Mouse (Mus musculus) WW6 (cell line): ENCODE results near the gene Fcho2.

Source experiments
- DNase-seq: peaks from one replicate; pipeline ENCODE4 v3.0.0-alpha.2; 2013; ENCODE audit warnings: low read depth, low spot score

Fcho2 gene

DNA sequence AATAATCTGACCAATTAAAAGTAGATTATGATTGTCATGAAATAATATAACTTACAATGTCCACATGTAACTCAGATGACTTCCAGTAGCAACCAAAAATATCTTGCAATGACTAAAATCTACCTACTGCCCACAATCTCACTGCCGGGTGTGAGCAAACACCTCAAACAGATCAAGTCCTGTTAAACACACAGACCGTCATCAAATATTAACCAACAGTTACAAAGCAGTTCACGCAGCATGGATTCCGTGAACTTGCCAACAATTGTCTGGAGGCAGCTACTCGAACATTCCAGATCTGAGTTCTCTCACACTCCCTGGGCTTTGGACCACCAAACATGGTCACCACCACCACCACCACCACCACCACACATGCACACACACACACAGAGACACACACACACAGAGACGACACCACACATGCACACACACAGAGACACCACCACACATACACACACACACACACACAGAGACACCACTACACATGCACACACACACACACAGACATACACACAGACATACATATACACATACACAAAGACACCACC, 99.7 kb downstream of the Fcho2 start:
- no peak for DNase-seq

DNA sequence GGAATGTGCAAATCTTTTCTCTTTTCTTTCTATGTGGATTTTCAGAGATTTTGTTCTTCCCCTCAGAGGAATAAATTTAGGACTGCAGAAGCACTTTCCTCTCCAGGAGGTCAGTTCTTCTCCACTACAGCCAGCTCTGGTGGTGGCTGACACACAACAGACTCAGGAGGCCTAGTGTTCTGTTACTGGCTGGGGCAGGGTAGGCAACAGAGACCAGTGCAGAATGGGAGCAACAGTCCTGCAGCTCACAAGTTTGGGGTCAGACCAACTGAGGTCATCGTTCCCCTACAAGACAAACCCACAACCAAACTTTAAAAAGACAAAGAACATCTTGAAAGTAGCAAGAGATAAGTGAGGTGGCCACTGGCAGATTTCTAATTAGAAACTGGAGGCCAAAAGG, 104.6 kb downstream of the Fcho2 start:
- DNase-seq, result no peak

DNA sequence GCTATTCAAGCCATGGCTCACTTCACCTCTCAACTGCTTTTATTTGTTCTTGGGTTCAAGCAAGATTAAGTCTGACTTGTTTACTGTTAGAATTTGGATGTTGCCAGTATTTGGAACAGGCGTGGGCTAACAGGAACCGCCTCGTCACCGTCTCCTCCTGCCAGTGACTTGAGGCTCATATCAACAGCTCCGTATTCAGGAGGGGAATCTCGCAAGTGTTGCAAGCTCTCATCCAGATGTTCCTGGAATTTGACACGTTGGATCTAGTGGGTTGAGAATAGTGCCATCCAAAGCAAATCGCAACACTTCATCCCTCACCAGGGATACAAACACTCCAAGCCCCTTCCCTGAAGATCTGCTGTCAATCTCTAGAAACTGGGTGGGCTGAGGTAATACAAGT, 105.0 kb downstream of the Fcho2 start:
- no peak for DNase-seq

DNA sequence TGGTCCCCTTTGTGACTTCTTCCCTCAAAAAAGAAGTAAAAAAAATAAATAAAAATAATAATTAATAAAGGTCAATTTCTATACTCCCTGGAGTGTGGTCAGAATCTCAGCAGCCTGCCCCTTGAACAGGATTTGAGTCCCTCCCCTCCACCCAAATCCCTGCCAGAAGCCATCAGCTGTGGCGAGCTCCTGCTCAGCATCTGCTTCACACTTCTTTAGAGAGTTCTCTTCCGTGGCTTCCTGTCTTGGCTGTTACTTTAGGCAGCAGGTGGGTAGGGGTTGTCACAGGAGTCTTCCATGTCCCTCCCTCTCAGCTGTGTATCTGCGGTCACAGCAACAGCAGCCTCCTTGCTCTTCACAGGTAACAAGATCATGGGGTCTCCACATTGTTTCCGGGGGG, 109.7 kb downstream of the Fcho2 start:
- DNase-seq, result no peak

DNA sequence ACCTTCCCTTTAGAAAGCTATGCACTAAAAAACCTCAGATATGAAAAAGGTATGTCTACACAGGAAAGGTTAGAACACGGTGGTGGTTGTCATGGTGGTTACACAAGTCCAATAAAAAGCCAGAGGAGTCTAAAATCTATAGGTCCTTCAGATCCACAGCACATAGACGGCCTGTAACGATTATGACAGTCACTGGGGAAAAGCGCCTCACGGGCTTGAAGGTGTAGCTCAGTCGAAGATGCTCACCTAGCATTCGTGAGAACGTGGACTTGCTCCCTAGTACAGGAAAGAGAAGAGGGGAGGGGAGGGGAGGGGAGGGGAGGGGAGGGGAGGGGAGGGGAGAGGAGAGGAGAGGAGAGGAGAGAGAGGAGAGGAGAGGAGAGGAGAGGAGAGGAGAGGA, 111.5 kb downstream of the Fcho2 start:
- no peak for DNase-seq

DNA sequence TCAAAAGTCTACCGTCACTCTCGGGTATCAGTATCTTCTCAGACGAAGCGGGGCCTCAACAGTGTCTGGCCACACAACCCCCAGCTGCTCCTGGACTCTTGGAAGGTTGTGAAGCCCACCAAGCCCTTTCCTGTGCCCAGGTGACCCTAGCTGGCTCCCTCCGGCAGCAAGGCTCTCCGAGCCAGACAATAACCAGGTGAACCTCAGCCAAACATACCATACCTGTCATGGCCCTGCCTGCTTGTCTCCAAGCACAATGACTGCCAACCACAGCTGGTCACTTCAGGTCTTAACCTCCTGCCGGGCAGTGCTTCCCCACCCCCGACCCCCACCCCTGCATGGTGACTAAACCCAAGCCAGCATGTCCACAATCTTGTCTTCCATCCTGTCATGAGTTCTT, 112.9 kb downstream of the Fcho2 start:
- no peak for DNase-seq

DNA sequence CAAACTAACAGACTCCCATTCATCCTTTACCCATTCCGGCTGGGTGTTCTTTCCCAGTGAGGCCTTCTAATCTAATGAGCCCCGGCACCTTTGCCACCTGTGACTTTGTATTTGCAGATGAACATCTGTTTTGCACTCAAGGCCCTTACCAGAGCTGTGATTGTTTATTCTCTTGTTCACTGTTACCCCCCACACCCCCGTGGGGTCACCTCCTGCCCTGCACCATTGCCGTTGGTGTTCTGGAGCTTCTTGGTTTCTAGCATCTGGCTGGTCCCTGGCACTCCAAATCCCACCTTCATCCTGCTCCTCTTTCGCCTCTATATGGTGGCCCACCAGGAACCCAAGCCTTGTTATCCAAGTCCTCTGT, 114.0 kb downstream of the Fcho2 start:
- no peak for DNase-seq

DNA sequence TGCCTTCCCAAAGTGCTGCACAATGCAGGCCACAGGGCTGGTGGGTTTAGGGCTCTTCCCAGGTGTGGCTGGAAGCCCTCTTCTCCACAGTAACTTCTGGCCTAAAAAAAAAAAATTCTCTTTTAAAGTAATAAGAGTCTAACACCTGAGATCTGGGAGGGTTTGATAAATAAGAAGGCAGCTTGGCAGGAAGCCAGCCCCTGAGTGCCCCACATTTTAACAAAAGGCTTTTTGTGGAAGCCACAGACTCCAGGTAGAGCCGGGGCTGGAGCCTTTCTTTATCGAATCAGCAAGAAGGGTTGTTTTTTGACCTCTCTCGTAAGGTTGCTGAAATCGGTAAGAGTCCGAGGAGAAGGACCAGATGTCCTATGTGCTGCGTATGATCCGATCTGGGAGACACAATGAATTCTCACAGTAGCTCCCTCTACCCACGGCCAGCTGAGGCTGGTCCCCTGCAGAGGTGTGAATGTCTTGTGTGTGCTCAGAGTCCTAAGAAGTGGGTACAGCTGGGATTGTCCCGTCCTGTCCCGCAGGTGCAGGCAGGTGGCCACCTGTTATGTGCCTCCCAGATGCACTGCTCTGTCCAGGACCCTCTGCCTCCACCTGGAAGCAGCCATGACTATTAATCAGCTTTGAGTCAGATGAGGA, 114.5 kb downstream of the Fcho2 start:
- no peak for DNase-seq

DNA sequence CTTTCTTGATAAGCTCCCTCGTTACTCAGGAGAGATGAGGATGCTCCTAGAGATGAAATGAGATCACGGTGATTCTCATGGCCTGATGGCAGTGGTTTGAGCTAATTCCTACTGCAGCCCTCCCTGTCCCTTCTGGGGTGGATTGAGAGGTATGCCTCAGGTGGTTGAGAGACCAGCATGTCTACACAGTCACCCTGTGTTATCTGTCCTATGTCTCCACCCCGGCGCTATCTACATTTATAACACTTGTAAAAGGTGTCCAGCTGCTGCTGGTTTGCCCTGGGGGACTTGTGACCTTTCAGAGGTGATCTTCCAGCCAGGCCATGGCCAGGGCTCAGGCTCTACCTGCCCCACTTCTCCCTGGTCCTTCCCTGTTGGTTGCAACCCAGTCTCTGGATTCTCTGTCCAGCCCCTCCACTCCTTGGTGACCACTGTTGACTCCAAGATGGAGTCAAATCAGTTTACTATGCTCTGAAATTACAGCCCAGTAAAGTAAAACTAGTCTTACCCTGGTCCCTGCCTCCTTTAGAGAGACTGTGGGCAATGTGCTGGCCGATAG, 115.2 kb downstream of the Fcho2 start:
- DNase-seq, result no peak

DNA sequence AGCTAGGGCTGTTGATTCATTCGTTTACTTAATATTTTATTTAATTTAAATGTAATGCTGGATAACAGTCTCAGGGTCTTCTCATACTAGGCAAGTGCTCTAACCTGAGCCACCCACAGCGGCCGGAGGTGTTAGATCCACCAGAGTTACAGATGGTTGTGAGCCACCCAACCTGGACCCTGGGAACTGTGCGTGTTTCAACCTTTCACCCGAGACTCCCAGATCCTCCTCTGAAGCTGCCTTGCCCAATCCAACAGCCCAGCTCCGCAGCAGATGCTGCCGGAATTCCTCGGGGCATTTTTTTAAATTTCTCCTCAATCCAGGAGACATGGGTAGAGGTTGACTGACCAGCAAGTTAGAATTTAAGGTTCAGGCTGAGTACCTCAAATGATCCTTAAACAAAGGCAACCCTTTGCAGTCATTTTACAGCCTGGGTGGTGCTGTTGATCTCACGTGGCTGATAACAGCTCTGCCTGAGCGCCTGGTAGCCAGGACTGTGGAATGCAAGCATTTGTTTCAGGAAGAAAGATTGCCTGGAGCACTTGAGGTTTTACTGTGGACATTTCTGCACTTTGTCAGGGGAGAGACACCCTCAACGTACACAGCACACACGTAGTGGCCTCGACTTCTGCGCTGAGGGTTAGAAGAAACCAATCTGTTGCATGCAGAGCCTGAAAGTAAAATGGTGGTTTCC, 116.1 kb downstream of the Fcho2 start:
- DNase-seq, result no peak

DNA sequence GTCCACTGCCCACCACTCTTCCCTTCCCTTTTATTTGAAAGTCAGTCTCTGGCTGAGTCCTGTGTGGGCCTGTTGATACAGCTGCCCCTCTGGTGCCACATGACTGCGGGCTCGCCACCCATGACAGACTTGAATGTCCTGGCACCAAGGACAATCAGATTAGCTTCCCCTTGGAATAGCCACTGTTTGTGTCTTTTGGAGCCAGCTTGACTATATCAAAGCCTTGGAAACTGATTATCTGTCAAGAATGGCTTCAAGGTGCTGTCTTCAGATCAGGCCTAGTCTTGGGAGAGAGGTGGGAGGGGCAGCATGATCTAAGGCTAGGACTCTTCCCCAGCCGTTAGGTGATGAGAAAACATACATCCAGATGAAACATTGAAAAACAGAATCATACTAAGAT, 118.5 kb downstream of the Fcho2 start:
- no peak for DNase-seq

DNA sequence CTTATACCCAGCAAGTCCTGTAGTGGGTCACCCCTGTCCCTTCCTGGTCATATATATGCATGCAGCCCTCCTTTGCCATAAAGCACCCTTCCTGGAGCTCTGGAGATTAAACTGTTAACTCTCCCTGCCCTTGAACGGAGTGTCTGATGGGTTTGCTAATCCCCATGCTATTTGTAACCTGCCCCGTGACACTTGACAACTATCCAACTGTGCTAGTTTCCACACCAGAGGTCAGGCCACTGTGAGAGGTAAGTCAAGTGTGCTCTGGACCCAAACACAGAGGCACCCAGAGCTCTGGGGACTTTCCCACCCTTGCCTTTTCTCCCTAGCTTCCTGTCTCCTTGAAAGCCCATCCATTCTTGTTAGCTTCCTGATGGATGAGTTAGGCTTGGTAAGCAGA, 119.7 kb downstream of the Fcho2 start:
- no peak for DNase-seq

DNA sequence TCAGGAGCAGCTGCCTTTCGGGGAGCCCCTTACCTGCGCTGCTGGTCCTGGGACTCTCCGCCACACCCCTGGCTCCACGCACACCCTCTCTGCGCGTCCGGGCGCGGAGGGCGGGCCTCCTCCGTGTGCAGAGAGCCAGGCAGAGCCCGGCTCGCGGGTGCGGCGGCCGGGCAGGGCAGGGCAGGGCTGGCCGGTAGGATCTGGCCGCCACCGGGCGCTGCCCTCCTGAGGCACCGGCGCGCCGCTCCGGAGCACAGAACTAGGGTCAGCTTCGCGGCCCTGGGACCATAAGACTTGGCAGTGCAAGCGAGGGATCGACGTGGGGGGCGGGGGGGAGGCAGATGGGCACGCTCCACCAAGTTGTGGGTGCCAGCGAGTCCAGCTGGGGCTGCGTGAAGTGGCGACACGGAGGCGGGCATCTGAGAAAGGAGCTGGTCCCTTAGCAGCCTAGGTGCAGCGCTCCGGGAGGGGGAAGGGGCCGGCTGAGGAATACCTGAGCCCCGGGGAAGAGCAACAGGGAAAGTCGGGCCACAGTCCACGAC, 120.4 kb downstream of the Fcho2 start, which contains the start of gene Tmem171:
Tmem171 (minus strand) TSS at position 62 of the 542 bp plus-strand sequence.
- DNase-seq, result no peak

DNA sequence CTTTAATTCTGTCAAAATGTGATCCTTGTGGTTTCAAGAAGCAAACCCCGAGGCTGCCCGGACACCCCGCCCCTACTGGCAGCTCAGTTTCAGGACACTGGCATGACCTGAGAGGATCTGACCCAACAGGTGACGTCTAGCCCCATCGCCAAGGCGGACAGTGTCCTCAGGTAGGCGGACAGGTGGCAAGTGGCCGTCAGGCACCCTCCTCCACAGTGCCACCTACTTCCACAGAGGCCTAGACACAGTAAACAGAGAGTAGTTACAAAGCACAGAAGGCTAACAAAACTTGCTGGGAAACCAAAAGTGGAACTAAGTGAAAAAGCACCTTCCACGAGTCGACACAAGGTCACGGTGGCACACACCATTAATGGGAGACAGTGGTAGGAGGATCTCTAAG, 121.9 kb downstream of the Fcho2 start:
- no peak for DNase-seq

DNA sequence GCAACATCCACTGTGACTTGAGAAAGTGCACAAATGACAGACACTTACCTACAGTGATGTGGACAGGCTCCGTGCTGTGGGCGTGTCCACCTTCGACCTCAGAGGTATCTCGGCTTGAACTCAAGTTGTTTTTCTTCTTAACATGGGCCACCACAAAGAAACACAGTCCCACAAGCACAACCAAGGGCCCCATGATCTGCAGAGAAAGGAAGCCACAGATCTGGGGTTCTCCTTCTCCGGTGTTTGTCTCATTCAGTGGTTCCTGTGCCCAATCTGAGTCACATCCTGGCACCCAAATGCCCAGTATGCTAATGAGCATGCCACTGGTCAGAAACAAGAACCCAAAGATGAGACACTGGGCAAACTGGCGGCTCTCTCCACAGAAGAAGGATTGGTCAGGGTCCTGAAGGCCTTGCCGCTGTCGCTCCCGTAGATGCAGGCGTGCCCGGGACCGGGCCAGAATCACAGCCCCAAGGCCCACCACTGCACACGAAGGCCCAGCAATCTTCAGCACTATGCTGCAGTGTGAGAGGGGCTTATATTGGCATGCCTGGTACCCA, 123.2 kb downstream of the Fcho2 start:
- no peak for DNase-seq

DNA sequence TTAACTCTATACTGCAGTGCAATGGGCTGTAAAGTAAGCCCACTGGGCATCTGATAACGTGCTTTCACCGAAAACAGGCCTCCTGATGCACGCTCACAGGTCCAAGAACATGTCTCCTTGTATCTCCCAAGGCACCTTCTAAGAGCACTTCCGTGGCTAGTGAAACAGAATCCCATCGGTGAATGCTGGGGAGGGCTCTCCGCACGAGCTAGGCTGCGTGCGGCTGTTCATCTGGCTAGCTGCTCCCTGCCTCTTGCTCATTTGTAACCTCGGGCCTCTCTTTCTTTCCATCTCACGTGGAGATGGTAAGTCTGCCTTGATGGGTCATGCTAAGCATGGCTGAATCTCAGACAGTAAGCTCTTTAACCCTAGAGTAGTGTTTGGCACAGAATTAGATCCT, 124.4 kb downstream of the Fcho2 start:
- DNase-seq, result no peak

DNA sequence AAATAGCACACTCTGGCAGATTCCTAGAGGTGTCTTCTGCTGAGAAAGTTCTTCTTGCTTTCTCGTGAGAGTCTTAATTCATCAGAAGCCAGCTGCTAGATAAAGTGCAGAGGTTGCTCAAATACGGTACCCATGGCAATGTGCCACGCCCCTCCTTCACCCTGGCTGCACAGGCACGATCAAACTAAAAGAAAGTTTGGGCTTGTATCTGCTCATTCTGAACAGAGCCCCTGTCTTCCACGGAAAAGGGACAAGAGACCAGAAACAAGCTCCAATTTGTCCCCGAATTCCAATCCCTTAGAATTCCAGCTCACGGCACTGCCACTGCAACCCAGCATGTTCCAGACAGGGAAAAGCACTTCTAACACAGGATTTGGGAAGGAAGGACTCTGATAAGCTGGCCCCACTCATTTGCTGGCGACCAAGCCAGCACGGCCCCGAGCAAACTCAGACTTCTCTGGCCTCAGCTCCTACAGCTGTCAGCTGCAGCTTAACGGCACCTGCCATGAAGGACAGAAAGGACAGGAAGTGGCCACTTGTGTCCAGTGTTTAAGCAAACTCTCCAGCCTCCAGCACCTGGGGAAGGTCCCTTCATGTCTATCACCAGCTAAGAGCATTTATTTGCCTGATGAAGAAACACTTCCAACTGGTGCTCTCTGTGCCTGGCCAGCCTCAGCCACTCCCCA, 125.5 kb downstream of the Fcho2 start:
- DNase-seq, result no peak

DNA sequence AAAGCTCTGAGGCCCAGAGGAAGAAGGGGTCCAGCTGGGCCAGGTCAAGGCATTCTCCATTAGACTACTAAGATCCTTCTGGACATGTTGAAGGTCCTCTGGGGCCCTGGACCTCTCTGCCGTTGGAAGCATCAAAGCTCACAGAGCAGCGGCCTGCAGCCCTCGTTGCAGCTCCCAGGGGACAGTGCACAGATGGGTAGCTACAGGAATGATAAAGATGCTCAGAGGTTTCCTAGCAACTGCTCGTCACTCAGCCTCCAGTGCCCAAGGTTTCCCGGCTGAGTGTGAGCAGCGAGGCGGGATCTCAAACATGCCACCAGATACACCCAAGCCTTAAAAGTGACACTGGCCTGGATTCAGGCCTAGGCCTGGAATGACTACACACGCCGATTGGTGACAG, 127.3 kb downstream of the Fcho2 start:
- DNase-seq, result no peak

DNA sequence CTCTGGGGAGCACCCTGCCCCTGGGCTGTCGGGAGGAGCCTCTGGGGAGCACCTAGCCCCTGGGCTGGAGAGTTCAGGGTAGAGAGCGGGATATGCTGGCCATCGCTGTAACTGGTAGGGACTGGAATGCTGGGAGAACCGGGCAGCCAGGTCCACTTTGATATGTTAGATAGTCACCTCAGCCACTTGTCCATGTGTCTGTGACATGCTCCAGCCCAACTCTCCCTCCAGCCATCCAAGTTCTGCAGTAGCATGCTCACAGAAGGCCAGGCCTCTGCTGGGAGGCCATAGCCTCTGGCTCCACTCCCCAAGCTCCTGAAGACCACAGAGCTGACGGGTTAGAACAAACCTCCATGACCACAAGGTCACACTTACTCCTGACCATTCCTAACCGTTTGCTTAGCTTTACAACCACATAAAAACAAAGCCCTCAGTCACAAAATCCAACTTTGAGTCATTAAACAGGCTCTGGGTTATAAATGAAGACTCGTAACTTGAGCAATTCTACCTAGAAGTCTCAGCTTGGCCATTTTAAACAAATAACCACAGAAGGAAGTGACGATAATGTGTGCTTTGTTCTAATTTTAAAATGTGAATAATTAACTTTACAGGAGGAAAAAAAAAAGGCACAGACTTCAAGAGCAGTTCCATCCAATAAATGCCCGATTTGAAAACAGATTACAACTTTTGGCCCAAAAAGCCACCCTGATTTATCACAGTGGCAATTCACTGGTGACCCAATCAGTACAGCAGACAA, 130.9 kb downstream of the Fcho2 start:
- no peak for DNase-seq

DNA sequence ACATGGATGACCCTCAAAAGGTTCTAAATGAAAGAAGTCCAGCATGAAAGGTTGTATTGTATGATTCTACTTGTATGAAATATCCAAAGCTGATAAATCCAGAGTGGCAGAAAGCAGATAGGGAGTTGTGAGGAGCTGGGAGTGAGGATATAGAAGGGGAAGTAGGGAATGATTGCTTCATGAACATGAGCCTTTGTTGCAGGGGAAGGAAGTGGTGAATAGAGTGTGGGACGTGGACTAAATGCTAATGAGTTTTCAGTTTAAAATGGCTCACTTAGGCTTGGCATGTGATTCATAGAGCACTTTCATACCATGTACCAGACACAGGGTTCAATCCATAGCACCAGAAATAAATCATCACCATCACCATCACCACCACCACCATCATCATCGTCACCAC, 131.8 kb downstream of the Fcho2 start:
- no peak for DNase-seq

DNA sequence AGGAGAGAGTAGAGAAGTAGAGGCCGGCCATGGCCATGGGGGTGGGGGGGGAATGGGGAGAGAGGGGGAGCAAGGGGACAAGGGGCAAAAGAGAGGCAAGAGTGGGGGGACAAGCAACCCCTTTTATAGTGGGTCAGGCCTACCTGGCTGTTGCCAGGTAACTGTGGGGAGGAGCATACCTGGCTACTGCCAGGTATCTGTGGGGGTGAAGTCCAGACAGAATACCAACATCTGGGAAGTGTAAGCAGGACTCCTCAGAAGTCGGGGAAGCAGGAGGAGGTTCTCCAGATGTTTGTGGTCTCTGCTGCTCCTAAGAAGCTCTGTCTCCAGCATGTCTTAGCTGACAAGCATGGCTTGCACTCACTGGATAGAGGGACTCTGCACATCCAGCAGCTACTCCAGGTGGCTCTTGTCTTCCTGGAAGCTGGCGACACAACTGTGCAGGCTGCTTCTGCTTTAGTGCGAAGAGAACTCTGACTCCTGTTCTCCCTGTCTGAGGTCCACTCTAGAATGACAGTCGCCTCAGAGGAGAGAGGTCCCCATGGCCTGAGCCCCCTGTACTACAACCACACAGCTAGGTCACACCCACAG, 134.7 kb downstream of the Fcho2 start:
- no peak for DNase-seq
